Mouse (Mus musculus): ENCODE measurements around the gene Snd1.
A peak's percentile ranks its signal among the peaks of the same experiment; 100 is the strongest.

Snd1 gene

DNA sequence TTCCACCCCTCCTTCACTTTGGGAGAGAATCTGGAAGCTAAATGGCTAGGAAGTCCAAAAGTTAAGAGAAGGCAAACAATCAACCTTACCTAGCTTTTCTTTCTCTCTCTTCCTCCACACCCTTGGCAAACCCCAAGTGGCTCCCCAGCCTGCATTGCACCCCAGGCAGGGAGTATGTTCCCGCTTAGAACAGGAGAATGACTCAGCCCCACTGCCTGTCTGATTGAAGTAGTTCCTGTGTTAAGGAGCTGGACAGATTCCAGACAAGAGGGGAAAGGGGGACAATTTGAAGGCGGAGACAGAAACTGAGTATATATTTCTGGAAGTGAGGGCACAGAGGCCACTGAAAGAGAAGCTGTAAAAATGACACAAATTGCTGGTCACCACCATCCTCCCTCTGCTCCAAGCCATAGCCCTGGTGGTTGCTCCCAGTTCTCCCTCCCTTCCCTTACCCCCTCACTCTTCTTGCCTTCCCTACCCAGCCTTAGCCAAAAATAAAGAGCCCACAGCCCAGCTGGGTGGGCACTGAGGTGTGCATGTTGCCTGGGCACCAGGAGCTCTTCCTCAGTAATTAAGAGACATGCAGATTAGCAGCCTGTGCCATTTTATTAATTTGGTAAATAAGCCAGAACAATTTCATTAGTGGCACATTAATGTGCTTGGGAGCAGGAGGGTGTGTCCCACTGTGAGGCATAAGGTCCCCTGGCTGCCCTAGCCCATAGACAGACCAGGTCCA is 392.7 kb downstream of the Snd1 start:
- no peak for DNase-seq (ENCODE audit: low spot score)

GRCm38 (mm10) chr6:28871725-28872420 is 396.9 kb downstream of the Snd1 start:
- no peak for DNase-seq (ENCODE audit: low spot score)

DNA sequence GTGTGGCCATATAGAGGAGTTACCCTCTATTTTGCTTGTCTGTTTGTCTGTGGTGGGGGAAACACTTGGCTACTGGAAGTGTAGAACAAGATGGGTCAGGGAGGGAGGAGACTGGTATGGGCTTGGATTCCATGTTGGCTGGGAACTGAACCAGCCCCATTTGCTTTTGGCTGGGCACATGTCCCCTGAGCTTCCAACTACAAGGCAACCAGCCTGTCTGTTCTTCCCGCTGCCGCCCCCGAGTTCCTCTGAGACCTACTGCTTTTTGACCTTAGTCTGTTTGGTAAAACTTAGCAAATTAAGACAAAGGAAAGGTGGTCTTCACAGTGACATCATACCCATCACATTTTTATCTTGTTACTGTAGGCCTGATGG is 397.5 kb downstream of the Snd1 start:
- DNase-seq (ENCODE audit: low spot score), result no peak

- no peak for DNase-seq (ENCODE audit: low spot score)
Measured at GRCm38 (mm10) chr6:28874053-28874452, 399.1 kb downstream of the Snd1 start.

- DNase-seq (ENCODE audit: low spot score), result no peak
Measured at GRCm38 (mm10) chr6:28874759-28875158, 399.8 kb downstream of the Snd1 start.

GRCm38 (mm10) chr6:28875333-28875732 is 400.4 kb downstream of the Snd1 start:
- no peak for DNase-seq (ENCODE audit: low spot score)

DNA sequence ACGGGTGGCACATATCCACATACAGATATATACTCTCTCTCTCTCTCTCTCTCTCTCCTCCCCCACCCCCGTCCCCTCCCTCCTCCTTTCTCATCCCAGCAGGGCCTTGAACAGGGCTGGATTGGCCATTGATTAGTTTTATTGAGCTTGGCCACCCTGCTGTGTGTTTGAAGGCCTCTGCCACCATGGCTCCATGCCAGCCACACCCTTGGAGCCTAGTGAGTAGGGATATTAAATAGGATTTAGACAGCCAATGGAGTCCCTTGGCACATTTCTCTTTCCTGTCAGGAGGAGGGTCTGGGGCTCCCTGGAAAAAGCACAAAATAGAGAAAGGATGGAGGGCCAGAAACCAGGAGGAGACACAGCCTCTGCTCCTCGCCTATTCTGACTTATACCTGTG is 401.6 kb downstream of the Snd1 start:
- DNase-seq (ENCODE audit: low spot score), result no peak

DNA sequence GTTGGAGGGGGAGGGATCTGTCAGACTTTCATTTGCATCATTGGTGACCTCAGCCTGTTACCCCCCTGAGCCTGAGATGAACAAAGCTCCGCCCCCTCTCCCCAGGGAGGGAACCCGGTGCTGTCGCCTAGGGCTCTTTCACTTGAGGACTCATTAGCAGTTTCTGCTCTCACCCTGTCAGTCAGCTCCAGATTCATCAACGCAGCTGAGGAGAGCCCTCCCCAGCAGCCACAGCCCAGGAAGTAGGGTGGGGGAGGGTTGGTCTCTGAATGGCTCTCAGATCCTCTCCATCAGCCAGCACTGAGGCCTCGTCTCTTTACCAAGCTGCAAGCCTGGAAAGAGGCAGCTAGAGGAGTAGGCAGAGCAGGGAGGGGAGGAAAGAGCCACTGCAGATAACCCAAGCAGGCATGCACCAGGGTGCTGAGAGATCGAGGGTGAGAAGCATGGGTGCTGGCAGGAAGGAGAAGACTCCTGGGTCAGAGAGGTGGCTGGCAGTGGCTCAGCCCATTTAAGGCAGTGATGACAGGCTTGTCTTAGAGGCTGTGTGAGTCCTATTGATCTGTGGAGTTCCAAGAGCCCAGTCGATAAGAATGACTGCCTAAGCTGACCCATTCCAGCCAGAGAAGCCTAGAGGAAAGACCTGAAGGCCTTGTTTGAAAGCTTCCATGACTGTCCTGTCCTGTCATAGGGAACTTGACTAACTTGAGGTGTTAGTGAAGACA is 403.2 kb downstream of the Snd1 start:
- DNase-seq (ENCODE audit: low spot score), result no peak

DNA sequence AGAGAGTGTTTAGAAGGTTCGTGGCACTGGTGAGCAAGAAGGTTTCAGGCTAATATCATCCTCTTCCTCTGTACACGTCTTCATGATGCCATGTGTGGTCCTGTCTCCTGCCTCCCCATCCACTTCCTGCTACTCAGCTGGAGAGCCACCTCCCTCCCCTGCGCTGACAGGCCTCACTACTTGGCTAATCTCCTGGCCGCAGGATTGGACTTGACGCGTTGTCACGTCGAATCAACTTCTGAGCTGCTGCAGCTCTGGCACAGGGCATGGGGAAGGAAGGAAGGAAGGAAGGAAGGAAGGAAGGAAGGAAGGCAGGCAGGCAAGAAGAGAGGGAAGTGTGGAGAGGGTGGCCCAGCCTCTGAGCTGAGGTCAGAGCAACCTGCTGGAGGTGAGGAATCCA is 404.4 kb downstream of the Snd1 start:
- no peak for DNase-seq (ENCODE audit: low spot score)

GRCm38 (mm10) chr6:28880909-28881308 is 406.0 kb downstream of the Snd1 start:
- no peak for DNase-seq (ENCODE audit: low spot score)

GRCm38 (mm10) chr6:28883518-28883917 is 408.6 kb downstream of the Snd1 start:
- no peak for DNase-seq (ENCODE audit: low spot score)

- DNase-seq (ENCODE audit: low spot score), result no peak
Measured at GRCm38 (mm10) chr6:28886724-28887440, 411.9 kb downstream of the Snd1 start.

DNA sequence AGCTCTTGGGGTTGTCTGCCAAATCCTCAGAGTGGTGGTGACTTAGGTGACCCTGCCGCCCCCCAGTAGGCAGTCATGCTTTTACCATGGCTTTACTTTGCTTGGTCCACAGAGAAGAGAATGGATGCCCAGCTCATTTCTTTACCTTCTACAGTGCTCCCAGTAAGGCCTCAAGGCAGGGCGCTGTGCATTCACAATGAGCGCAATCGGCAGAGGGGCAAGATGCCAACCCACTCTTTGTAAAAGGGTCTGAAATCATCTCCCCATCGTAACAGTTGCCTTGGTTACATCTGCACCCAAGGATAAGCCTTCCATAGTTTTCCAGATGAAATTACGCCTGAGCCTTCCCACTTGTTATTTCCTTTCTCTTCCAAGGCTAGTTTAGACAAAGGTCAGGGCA is 415.5 kb downstream of the Snd1 start:
- no peak for DNase-seq (ENCODE audit: low spot score)

GRCm38 (mm10) chr6:28891480-28891879 is 416.5 kb downstream of the Snd1 start:
- DNase-seq (ENCODE audit: low spot score), result no peak

DNA sequence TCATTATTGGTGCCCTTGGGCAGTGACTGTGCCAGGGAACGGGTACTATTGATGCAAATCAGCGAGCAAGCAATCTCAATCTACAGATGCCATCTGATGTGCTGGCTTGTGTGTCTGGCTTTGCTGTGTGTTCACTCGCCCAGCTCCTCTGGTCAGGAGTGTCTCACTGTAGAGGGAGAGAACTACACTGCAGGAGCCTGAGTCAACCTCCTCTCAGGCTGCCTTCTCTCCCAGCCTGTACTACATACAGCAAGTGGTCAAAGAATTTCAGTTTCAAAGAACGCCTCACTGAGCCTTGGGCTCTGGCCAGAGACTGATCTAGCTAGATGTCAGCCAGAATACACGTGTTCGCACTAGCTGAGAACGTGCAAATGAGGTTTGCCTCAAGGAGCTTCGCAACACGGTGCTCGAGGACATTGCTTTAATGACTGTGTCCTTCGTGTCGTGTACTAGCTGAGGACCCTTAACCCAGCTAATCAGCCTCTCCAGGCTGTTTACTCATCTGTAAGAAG is 420.1 kb downstream of the Snd1 start:
- DNase-seq (ENCODE audit: low spot score), result no peak

DNA sequence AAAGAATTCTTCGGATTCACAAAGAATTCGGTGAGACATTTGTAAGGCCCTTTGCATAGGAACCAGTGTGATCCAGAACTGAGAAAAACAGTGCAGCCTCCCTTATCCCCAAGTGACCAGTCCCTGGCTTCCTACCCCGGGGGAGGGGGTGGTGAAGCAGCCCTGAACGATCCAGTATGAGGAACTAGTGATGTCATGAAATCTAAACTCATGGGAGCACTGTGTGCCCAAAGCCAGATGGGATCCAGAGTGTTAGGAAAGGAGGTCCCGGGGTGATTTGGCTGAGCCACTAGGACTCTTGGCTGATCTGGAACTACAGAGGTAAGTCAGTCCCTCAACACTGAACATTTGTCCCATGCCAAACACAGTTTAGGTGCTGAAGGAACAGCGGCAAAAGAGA is 420.8 kb downstream of the Snd1 start:
- DNase-seq (ENCODE audit: low spot score), result no peak

GRCm38 (mm10) chr6:28896762-28897320 is 421.9 kb downstream of the Snd1 start:
- no peak for DNase-seq (ENCODE audit: low spot score)

DNA sequence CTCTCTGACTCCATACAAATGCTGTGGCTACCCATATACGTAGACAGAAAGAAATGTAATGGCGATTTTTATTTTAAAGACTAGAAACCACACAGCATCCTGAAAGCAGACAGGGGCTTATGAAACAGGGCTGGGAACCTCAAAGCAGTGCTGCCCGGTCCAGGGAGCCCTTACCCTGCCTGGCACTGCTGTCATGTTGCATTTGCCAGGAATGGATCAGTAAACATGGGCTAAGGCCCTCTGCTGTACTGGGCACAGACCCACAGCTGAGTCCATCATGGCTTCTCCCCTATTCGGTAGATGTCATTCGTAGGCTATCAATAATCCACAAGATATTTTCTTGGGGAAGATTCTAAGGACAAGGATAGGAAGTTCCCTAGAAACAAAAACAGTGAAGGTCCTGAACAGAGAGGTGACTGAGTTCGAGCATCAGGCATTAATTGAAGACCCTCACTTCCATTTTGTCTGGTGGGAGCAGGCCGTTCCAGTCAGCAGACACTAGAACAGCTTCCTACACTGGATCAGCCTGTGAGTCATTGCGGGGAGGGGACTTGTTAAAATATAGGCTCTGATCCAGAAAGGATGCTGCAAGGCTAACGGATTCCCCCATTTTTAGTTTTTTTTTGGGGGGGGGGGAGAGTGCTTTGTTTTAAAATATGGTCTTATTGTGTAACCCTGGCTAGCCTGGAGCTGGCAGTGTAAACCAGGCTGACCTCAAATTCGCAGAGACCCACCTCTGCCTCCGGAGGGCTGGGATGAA is 422.6 kb downstream of the Snd1 start:
- no peak for DNase-seq (ENCODE audit: low spot score)

DNA sequence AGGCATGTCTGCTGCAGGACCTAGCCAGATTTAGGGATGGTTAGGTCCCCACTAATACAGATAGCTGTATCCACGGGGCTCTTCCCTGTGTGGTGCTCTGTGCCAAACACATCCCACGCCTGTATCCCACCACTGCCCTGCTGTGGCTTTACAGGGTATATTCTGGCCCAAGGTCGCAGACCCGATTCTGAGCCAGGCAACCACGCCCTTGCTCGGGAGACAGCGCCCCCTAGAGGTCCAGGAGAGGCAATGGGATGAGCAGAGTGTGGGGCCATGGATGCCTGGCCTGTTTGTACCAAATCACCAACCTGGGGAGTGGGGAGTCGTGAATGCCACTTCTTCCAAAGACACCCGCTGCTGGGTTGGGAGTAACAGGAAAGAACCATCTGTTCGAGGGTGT is 423.9 kb downstream of the Snd1 start:
- DNase-seq (ENCODE audit: low spot score), result peak; percentile 67

DNA sequence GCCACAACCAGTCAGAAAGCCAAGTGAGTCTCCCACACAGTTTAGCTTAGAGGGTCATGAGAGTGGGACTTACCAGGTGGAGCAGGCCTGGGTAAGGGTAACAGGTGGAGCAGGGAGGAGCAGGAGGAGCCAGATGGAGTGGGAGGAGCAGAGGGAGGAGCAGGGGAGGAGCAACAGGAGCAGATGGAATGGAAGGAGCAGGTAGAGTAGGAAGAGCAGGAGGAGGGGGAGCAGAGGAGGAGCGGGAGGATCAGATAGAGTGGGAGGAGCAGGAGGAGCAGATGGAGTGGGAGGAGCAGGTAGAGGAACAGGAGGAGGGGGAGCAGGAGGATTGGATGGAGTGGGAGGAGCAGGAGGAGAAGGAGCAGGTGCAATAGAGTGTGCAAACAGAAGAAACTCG is 427.6 kb downstream of the Snd1 start:
- DNase-seq (ENCODE audit: low spot score), result no peak

DNA sequence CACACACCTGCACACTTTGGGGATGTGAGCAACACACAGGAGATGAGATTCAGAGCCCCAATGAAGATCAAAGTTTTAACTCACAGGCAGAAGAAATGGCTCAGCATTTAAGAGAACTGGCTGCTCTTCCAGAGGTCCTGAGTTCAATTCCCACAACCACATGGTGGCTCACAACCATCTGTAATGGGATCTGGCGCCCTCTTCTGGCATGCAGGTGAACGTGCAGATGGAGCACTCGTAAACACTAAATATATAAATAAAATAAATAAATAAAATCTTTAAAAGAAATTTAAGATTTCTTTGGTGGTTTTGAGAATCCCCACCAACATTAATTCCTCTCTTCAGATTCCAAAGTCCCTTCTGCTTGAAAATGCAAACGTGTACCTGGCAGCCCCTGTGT is 429.5 kb downstream of the Snd1 start:
- no peak for DNase-seq (ENCODE audit: low spot score)
